Mouse (Mus musculus): ENCODE results near the gene Bmp8a.

The Bmp8a gene

GRCm38 (mm10) chr4:123286790-123287189, 56.3 kb downstream of the Bmp8a start:
- DNase-seq (ENCODE audit: low read depth) = no peak

DNA sequence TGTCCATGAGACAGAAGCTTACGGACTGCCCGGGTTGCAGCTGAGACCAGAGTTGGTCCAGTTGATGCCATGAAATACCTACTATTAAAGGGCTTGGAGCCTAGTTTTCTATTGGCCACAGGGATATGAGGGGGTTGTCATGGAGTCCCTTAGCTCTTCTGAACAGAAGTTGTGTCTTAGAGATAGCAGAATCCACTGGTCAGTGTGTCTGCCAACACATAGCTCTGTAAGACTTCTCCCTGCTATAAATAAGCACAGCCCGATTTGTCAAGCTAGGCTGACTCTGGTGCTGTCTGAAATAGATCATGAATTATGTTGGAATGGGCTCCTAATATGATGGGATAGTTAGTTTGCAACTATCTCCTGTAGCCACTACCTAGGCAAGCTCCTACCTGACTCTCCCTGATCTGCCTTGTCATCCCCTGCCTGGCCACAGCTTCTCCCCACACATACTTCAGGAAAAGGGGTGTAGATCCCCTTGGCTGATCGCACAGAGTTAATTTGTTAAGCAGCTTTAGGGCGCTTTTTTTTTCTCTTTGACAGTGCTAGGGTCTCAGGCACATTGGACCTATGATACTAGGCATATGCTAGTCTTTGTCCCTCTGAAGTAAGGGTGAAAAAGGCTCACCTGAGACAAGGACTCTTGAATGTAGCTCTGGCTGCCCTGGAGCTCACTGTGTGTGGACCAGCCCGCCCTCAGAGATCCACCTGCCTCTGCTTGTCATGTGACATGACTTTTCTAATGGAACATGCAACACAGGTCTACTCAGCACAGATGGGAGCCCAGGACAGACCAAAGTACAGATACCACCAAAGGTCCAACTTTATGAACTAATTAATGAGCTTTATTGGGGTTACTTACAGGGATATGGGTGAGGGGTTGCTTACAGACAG, 58.1 kb downstream of the Bmp8a start:
- DNase-seq (ENCODE audit: low read depth) = no peak

DNA sequence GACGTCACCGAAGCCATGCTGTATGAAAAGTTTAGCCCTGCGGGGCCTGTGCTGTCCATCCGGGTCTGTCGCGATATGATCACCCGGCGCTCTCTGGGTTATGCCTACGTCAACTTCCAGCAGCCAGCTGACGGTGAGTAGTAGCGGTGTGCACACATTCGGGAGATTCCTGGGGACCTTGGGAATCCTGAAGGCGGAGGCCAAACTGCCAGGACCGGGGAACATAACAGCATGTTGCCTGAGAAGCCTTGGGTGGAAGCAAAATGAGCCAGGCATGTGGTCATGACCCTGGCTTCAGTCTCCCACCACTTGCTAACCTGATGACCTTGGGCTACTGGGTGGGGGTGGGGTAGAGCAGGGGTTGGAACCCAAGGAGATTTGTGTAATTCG, 59.4 kb downstream of the Bmp8a start:
- DNase-seq (ENCODE audit: low read depth) = peak; percentile 62

GRCm38 (mm10) chr4:123282915-123283674, 60.0 kb downstream of the Bmp8a start:
- peak; percentile 42 for DNase-seq (ENCODE audit: low read depth)

- DNase-seq (ENCODE audit: low read depth) = peak; percentile 98
These were observed 60.6 kb downstream of the Bmp8a start for GRCm38 (mm10) chr4:123282500-123282899.

DNA sequence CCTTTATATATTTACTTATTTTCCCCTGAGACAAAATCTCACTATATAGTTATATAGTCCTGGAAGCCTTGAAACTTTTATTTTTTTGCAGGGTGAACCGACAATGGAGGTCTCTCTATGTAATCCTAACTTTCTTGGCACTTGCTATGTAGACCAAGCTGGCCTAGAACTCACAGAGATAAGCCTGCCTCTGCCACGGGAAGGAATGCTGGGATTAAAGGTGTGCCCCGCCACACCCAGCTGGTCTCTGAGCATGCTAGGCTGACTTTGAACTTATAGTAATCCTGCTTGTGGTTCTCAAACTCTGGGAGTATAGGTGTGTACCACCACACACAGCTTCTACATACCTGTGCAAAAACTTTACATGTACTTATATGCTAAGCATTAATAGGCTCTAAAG, 62.9 kb downstream of the Bmp8a start:
- DNase-seq (ENCODE audit: low read depth) = no peak

GRCm38 (mm10) chr4:123271063-123271462, 72.0 kb downstream of the Bmp8a start:
- DNase-seq (ENCODE audit: low read depth) = no peak
